Mouse (Mus musculus): ENCODE measurements at regions not wholly inside any gene's neighbourhood (a gene's known extent, or its start where the extent isn't known, plus 50 kb on each side); places are given as distances from the start of the nearest gene placed in this dataset.
A peak's percentile ranks its signal among the peaks of the same experiment; 100 is the strongest.

GRCm38 (mm10) chr11:112982802-112983591, 201.0 kb downstream of the Sox9 start:
- DNase-seq = no peak

GRCm38 (mm10) chr11:112986029-112986573, 204.1 kb downstream of the Sox9 start:
- DNase-seq = no peak

- peak; percentile 39 for DNase-seq
Measured at GRCm38 (mm10) chr11:112987782-112988181, 205.8 kb downstream of the Sox9 start.

GRCm38 (mm10) chr11:112988900-112989299, 206.9 kb downstream of the Sox9 start:
- no peak for DNase-seq

- DNase-seq = no peak
Measured at GRCm38 (mm10) chr11:112989981-112990512, 208.0 kb downstream of the Sox9 start.

- no peak for DNase-seq
Measured at GRCm38 (mm10) chr11:112990751-112991150, 208.7 kb downstream of the Sox9 start.

GRCm38 (mm10) chr11:112991862-112992261, 209.8 kb downstream of the Sox9 start:
- DNase-seq = no peak

GRCm38 (mm10) chr11:112998777-112999583, 217.0 kb downstream of the Sox9 start:
- DNase-seq = no peak

- DNase-seq = no peak
Measured at GRCm38 (mm10) chr11:113001071-113001470, 219.0 kb downstream of the Sox9 start.

- no peak for DNase-seq
Measured at GRCm38 (mm10) chr11:113005895-113006294, 223.9 kb downstream of the Sox9 start.

GRCm38 (mm10) chr11:113008521-113008920, 226.5 kb downstream of the Sox9 start:
- DNase-seq = peak; percentile 94

GRCm38 (mm10) chr11:113009376-113009775, 227.4 kb downstream of the Sox9 start:
- no peak for DNase-seq

GRCm38 (mm10) chr11:113010906-113011305, 228.9 kb downstream of the Sox9 start:
- peak; percentile 67 for DNase-seq

GRCm38 (mm10) chr11:113014186-113015010, 232.4 kb downstream of the Sox9 start:
- DNase-seq = no peak

- DNase-seq = no peak
Measured at GRCm38 (mm10) chr11:113015686-113016304, 233.8 kb downstream of the Sox9 start.

- no peak for DNase-seq
Measured at GRCm38 (mm10) chr11:113016801-113017715, 235.0 kb downstream of the Sox9 start.

- no peak for DNase-seq
Measured at GRCm38 (mm10) chr11:113021533-113021932, 239.5 kb downstream of the Sox9 start.

- no peak for DNase-seq
Measured at GRCm38 (mm10) chr11:113026994-113027393, 245.0 kb downstream of the Sox9 start.

GRCm38 (mm10) chr11:113028235-113028919, 246.4 kb downstream of the Sox9 start:
- DNase-seq = no peak

GRCm38 (mm10) chr11:113031405-113031804, 249.4 kb downstream of the Sox9 start:
- peak; percentile 78 for DNase-seq
